Mouse (Mus musculus) C3H10T1/2 (cell line): ENCODE results near the gene Abhd16a. TPM values are rescaled to one million over a fixed set of nuclear protein-coding genes. Genes with fewer than 3 reads are reported as not detected.

Source experiments
- polyA plus RNA-seq, 2 experiments: library from polyadenylated mRNA; unstranded; fragments of >200 nt; fragmentation: generic; extraction: Trizol; gene quantifications; one replicate each; pipeline ENCODE4 v1.2.1; 2012; ENCODE audit warnings: missing spikeins in 2 of 2

The Abhd16a gene
- 100 to 1,000 TPM in 1 of 2 experiments, 10 to 100 TPM in 1; 38.3 to 112 TPM for polyA plus RNA-seq

GRCm38 (mm10) chr17:35088825-35089644 is at the start of gene Abhd16a:
TSS of gene Abhd16a (plus strand) at chr17:35089263.

GRCm38 (mm10) chr17:35046681-35047455 is 42.2 kb upstream of the Abhd16a start, which contains the start of gene Msh5:
TSS of gene Msh5 (minus strand) at chr17:35046745.

GRCm38 (mm10) chr17:35049561-35050016 is 39.5 kb upstream of the Abhd16a start, which contains the start of gene Clic1:
TSS of gene Clic1 (plus strand) at chr17:35049966.

GRCm38 (mm10) chr17:35058911-35059892 is 29.9 kb upstream of the Abhd16a start, which contains the start of gene Ddah2:
TSS of gene Ddah2 (plus strand) at chr17:35059035.

GRCm38 (mm10) chr17:35064951-35065947 is 23.8 kb upstream of the Abhd16a start, which contains the start of gene Ly6g6c:
TSS of gene Ly6g6c (plus strand) at chr17:35065388.

GRCm38 (mm10) chr17:35066084-35066483 is 23.0 kb upstream of the Abhd16a start, which contains the start of gene Mpig6b:
TSS of gene Mpig6b (minus strand) at chr17:35066184.

GRCm38 (mm10) chr17:35076507-35077176 is 12.4 kb upstream of the Abhd16a start, which contains the start of gene Ly6g6e:
TSS of gene Ly6g6e (plus strand) at chr17:35076902.

GRCm38 (mm10) chr17:35077786-35078233 is 11.3 kb upstream of the Abhd16a start, which contains the start of gene Ly6g6d:
TSS of gene Ly6g6d (minus strand) at chr17:35078065.

GRCm38 (mm10) chr17:35085208-35085865 is 3.7 kb upstream of the Abhd16a start, which contains the start of gene Ly6g6f:
TSS of gene Ly6g6f (minus strand) at chr17:35085610.

GRCm38 (mm10) chr17:35108097-35108496 is 19.0 kb downstream of the Abhd16a start, which contains the start of gene Ly6g5c:
TSS of gene Ly6g5c (plus strand) at chr17:35108279.

GRCm38 (mm10) chr17:35115046-35116019 is 26.3 kb downstream of the Abhd16a start, which contains the start of gene Ly6g5b:
TSS of gene Ly6g5b (minus strand) at chr17:35115428.

GRCm38 (mm10) chr17:35121143-35121799 is 32.2 kb downstream of the Abhd16a start, which contains the start of gene Gpank1:
TSS of gene Gpank1 (plus strand) at chr17:35121455.

GRCm38 (mm10) chr17:35121871-35122303 is 32.8 kb downstream of the Abhd16a start, which contains the start of gene Csnk2b:
TSS of gene Csnk2b (minus strand) at chr17:35122053.

GRCm38 (mm10) chr17:35126206-35126611 is 37.1 kb downstream of the Abhd16a start, which contains the start of gene D17H6S53E:
TSS of gene D17H6S53E (plus strand) at chr17:35126373.

GRCm38 (mm10) chr17:35131500-35132173 is 42.6 kb downstream of the Abhd16a start, which contains the start of gene Apom:
TSS of gene Apom (minus strand) at chr17:35132050.

